Mouse (Mus musculus): Measurements from ENCODE around the gene Ubr1. TPM values are rescaled to one million over a fixed set of nuclear protein-coding genes. Genes with fewer than 3 reads are reported as not detected.

Ubr1 gene
- polyA plus RNA-seq, 1 experiment from 2014 or later = 33.5 TPM

DNA sequence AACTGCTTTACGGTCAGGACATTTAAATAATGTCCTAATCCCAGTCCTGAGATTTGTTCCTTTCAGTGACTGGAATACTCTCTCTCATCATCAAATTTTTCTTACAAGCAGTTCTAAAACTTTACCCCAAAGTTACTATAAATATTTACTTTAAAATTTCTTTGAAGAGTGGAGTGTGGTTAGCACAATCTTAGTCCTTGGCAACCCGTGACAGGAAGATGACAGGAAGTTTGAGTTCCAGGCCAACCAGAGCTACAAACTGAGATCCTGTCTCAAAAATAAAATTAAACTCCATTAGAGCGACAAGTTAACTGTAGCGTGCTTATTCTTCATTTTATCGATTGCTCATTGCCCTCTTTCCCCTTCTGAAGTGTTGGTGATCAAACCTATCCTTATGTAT is 82.9 kb downstream of the Ubr1 start:
- 39% methylated on average over 5 of the region's 5 CpGs for WGBS
- Histone ChIP-seq H3K9ac (ENCODE audit: low read length) (no peak overlapping the region), H3K9me3 (ENCODE audit: control insufficient read depth, low read length) (no peaks in the 10 kb centered on the region), H3K4me2 (ENCODE audit: low read depth, low read length) (no peak overlapping the region), H3K4me3 (ENCODE audit: low read length) (no peak overlapping the region), H3K4me1 (replicated peaks; ENCODE audit: control insufficient read depth, insufficient read depth, low read length) (no peaks in the 10 kb centered on the region; the same call in 1 of the 2 replicates), H3K27ac (ENCODE audit: low read length) (no peak overlapping the region), H3K36me3 (ENCODE audit: control insufficient read depth, insufficient read depth, low read length) (peaks cover 35% of the 10 kb centered on the region), H3K27me3 (ENCODE audit: control insufficient read depth, insufficient read depth, low read depth, low read length) (no peaks in the 10 kb centered on the region)
- no peak; the same call in 1 of the 2 replicates for ATAC-seq (ENCODE audit: low read depth)

DNA sequence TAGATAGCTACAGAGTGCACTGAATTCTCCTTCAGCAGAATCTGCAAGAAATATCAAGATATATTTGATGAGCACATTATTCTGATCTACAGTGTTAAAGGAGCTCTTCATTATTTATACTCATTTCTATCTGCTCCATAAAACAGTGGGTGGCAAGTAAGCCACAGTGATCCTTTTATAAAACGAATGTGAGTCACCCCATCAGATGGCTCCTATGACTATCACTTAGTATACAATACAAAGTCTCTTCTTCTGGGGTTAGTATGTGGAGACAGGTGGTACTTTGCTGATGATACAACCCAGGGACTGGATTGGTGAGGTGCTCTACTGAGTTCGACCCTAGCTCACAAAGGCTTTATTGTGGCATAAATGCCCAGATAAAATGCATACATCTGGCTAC is 97.3 kb downstream of the Ubr1 start:
- Histone ChIP-seq H3K4me2 (ENCODE audit: low read depth, low read length) (no peak overlapping the region), H3K27me3 (ENCODE audit: control insufficient read depth, insufficient read depth, low read depth, low read length) (no peaks in the 10 kb centered on the region), H3K27ac (ENCODE audit: low read length) (no peak overlapping the region), H3K4me1 (replicated peaks; ENCODE audit: control insufficient read depth, insufficient read depth, low read length) (no peaks in the 10 kb centered on the region), H3K36me3 (ENCODE audit: control insufficient read depth, insufficient read depth, low read length) (peaks cover 12% of the 10 kb centered on the region), H3K9ac (ENCODE audit: low read length) (no peak overlapping the region), H3K9me3 (ENCODE audit: control insufficient read depth, low read length) (no peaks in the 10 kb centered on the region), H3K4me3 (ENCODE audit: low read length) (no peak overlapping the region)
- ATAC-seq (ENCODE audit: low read depth) = no peak
- whole genome bisulfite sequencing = 76% methylated on average over 2 of the region's 2 CpGs

DNA sequence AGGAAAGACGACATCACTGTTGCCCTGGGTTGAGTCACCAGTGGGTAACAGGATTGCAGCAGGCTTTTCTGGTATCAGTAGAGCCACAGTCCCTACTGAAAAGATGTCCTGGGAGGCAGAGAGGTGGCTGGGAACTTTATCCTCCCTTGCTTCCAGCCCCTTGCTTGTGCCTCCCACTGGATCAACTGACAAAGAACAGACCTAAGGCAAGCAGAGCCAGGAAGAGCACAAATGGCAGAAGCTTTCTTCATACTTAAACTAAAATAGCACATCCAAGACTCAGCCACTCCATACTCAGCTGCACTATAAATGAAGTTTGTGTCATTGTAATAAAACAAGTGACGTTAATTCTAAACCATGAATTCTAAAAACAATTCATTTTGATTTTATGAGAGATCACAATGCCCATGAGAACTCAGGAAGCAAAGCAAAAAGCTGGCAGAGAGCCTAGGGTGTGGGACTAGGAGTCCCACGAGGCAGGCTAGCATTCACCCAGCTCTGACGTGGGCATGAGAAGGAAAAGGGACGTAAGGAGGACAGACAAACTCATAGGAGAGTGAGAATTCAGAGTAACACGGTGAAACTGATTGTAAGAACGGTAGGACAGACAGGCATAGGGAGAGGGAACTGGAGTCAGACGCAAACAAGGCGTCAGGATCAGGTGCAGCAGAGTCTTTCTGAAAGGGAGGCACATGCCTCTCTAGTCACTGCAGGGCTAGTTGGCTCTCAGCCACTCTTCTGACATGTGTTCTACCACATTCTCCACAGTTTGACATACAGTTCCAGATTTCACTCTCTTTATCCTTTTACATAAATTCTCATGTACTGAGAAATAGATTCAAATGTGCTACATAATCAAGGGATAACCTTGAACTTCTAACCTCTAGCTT is 98.8 kb downstream of the Ubr1 start:
- ATAC-seq (ENCODE audit: low read depth) = no peak
- no peaks in the 10 kb centered on the region for H3K27me3 ChIP-seq (ENCODE audit: control insufficient read depth, insufficient read depth, low read depth, low read length)
- peaks cover 16% of the 10 kb centered on the region for H3K36me3 ChIP-seq (ENCODE audit: control insufficient read depth, insufficient read depth, low read length)
- no peak overlapping the region for H3K9ac ChIP-seq (ENCODE audit: low read length)
- 73% methylated on average over 9 of the region's 9 CpGs for WGBS
- H3K9me3 ChIP-seq (ENCODE audit: control insufficient read depth, low read length) = no peaks in the 10 kb centered on the region
- H3K27ac ChIP-seq (ENCODE audit: low read length) = no peak overlapping the region
- no peak overlapping the region for H3K4me3 ChIP-seq (ENCODE audit: low read length)
- H3K4me1 ChIP-seq (replicated peaks; ENCODE audit: control insufficient read depth, insufficient read depth, low read length) = no peaks in the 10 kb centered on the region
- H3K4me2 ChIP-seq (ENCODE audit: low read depth, low read length) = no peak overlapping the region

DNA sequence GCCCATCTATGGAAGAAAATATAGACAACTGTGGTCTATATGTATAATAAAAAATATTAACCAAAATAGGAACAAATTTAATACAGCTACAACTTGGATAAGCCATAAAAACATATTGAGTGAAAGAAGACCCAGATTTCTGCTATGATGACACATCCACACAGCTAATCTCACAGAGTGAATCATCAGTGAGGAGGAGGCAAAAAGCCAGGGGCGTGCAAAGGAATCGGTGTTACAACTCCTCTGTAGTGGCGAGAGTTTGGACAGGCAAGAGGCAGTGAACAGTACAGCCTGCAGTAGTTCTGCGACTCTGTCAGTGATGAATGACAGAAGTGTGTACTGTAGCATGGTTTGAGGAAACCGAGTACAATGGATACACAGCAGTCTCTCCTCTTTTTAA is 103.2 kb downstream of the Ubr1 start:
- Histone ChIP-seq H3K9ac (ENCODE audit: low read length) (no peak overlapping the region), H3K27ac (ENCODE audit: low read length) (no peak overlapping the region), H3K4me2 (ENCODE audit: low read depth, low read length) (no peak overlapping the region), H3K4me3 (ENCODE audit: low read length) (no peak overlapping the region), H3K27me3 (ENCODE audit: control insufficient read depth, insufficient read depth, low read depth, low read length) (no peaks in the 10 kb centered on the region), H3K4me1 (replicated peaks; ENCODE audit: control insufficient read depth, insufficient read depth, low read length) (no peaks in the 10 kb centered on the region), H3K9me3 (ENCODE audit: control insufficient read depth, low read length) (no peaks in the 10 kb centered on the region), H3K36me3 (ENCODE audit: control insufficient read depth, insufficient read depth, low read length) (peaks cover 20% of the 10 kb centered on the region)
- no peak for ATAC-seq (ENCODE audit: low read depth)
- 89% methylated on average over 5 of the region's 5 CpGs for WGBS

DNA sequence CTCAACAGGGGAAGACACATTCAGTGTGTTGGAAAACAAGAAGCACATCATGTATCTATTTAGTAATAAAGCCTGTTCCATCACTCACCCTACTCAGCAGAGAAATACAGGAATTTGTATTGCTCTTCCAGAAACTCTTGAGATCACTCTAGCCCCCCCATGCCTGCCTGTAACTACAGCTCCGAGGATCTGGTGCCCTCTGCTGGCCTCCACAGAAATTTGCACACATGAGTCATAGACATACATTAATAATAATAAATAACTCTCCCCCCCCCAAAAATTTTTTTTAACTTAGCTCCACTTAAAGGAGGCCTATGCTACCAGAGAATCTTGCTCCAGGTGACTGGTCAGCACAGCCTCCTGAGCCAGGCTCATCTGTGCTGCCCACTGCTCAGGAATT is 104.0 kb downstream of the Ubr1 start:
- WGBS = 17% methylated on average over 1 of the region's 1 CpGs
- H3K36me3 ChIP-seq (ENCODE audit: control insufficient read depth, insufficient read depth, low read length) = peaks cover 20% of the 10 kb centered on the region
- H3K4me1 ChIP-seq (replicated peaks; ENCODE audit: control insufficient read depth, insufficient read depth, low read length) = no peaks in the 10 kb centered on the region
- H3K4me3 ChIP-seq (ENCODE audit: low read length) = no peak overlapping the region
- H3K27me3 ChIP-seq (ENCODE audit: control insufficient read depth, insufficient read depth, low read depth, low read length) = no peaks in the 10 kb centered on the region
- no peak overlapping the region for H3K27ac ChIP-seq (ENCODE audit: low read length)
- no peak for ATAC-seq (ENCODE audit: low read depth)
- H3K4me2 ChIP-seq (ENCODE audit: low read depth, low read length) = no peak overlapping the region
- no peaks in the 10 kb centered on the region for H3K9me3 ChIP-seq (ENCODE audit: control insufficient read depth, low read length)
- H3K9ac ChIP-seq (ENCODE audit: low read length) = no peak overlapping the region

DNA sequence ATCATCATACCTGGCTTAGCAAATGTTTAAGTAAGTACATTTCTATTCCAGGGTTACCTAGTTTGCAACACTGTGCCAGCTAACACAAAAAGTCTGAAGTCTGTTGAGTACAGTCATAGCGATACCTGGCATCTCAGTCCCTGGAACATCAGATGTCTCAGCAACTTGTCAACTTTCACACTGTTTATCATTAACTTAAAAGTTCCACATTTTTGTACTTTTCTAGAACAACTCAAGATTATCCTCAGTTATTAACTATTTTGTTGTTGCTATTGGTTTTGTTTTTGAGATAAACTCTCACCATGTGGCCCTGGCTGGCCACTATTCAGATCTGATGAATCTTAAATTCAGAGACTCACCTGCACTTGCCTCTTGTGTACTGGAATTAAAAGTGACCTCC is 107.1 kb downstream of the Ubr1 start:
- Histone ChIP-seq H3K9ac (ENCODE audit: low read length) (no peak overlapping the region), H3K4me2 (ENCODE audit: low read depth, low read length) (no peak overlapping the region), H3K9me3 (ENCODE audit: control insufficient read depth, low read length) (no peaks in the 10 kb centered on the region), H3K27me3 (ENCODE audit: control insufficient read depth, insufficient read depth, low read depth, low read length) (no peaks in the 10 kb centered on the region), H3K4me1 (replicated peaks; ENCODE audit: control insufficient read depth, insufficient read depth, low read length) (no peaks in the 10 kb centered on the region), H3K4me3 (ENCODE audit: low read length) (no peak overlapping the region), H3K36me3 (ENCODE audit: control insufficient read depth, insufficient read depth, low read length) (peaks cover 17% of the 10 kb centered on the region), H3K27ac (ENCODE audit: low read length) (no peak overlapping the region)
- no peak for ATAC-seq (ENCODE audit: low read depth)
- WGBS = 98% methylated on average over 1 of the region's 1 CpGs

DNA sequence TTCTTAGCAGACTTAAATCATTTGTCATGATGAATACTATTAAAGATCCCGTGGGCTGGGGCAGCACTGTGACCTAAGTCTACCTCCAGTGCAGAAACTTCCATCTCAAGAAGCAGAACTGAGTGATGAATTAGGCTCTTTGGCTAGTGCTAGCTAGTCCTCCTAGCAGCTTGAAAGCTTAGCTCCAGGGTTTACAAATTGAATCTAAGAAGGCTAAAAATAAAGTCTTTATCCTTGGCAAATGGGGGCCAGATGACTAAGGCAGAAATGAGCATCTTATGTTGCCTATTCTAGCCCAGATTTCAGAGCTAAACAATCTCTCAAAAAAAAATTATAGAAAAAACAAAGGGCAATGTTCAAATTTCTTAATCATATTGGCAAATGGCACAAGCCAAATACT is 109.8 kb downstream of the Ubr1 start:
- H3K9me3 ChIP-seq (ENCODE audit: control insufficient read depth, low read length) = no peaks in the 10 kb centered on the region
- H3K4me2 ChIP-seq (ENCODE audit: low read depth, low read length) = no peak overlapping the region
- no peak overlapping the region for H3K27ac ChIP-seq (ENCODE audit: low read length)
- WGBS = 48% methylated on average over 1 of the region's 1 CpGs
- no peaks in the 10 kb centered on the region for H3K4me1 ChIP-seq (replicated peaks; ENCODE audit: control insufficient read depth, insufficient read depth, low read length)
- no peaks in the 10 kb centered on the region for H3K27me3 ChIP-seq (ENCODE audit: control insufficient read depth, insufficient read depth, low read depth, low read length)
- peaks cover 12% of the 10 kb centered on the region for H3K36me3 ChIP-seq (ENCODE audit: control insufficient read depth, insufficient read depth, low read length)
- H3K9ac ChIP-seq (ENCODE audit: low read length) = no peak overlapping the region
- no peak overlapping the region for H3K4me3 ChIP-seq (ENCODE audit: low read length)
- ATAC-seq (ENCODE audit: low read depth) = no peak

DNA sequence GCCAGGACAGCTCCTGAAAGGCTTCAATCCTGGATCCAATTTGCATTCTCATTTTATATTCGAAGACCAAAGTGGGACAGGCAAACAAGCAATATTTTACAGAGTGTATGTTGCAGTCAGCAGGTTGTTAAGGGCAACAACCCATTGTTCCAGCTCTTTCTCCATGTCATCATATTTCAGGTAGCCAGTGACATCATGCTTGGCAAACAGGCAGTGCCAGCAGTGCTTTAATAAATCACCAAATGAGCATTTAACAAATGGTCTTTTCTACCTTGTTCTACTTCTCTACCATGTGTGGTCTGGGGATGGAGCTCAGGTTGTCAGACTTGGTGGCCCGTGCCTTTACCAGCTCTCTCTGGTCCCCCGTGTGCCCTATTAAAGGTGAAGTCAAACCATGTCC is 112.4 kb downstream of the Ubr1 start:
- no peaks in the 10 kb centered on the region for H3K9me3 ChIP-seq (ENCODE audit: control insufficient read depth, low read length)
- no peak for ATAC-seq (ENCODE audit: low read depth)
- no peaks in the 10 kb centered on the region for H3K27me3 ChIP-seq (ENCODE audit: control insufficient read depth, insufficient read depth, low read depth, low read length)
- peaks cover 5% of the 10 kb centered on the region; the same call in 1 of the 2 replicates for H3K36me3 ChIP-seq (ENCODE audit: control insufficient read depth, insufficient read depth, low read length)
- H3K4me2 ChIP-seq (ENCODE audit: low read depth, low read length) = no peak overlapping the region
- 80% methylated on average over 3 of the region's 3 CpGs for WGBS
- H3K4me3 ChIP-seq (ENCODE audit: low read length) = no peak overlapping the region
- no peaks in the 10 kb centered on the region for H3K4me1 ChIP-seq (replicated peaks; ENCODE audit: control insufficient read depth, insufficient read depth, low read length)
- H3K27ac ChIP-seq (ENCODE audit: low read length) = no peak overlapping the region
- no peak overlapping the region for H3K9ac ChIP-seq (ENCODE audit: low read length)

DNA sequence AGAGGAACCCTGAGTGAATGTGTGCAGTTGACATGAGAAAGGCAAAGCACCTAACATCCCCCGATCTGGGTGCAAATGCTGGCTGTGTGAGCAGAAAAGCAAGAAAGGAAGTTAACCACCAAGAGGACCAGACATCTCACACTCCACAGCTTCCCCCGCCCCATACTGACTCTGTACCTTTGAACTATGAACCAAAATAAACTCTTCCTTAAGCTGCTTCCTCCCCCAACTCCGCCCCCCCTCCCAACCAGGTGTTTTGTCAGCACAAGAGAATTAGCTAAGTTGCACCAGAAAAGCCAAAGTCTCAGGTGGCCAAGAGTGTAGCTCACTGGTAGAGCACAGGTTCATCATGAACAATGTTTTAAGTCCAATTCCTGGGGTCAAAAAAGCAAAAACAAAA is 117.4 kb downstream of the Ubr1 start:
- no peak overlapping the region for H3K4me2 ChIP-seq (ENCODE audit: low read depth, low read length)
- peaks cover 4% of the 10 kb centered on the region for H3K4me1 ChIP-seq (replicated peaks; ENCODE audit: control insufficient read depth, insufficient read depth, low read length)
- no peaks in the 10 kb centered on the region for H3K27me3 ChIP-seq (ENCODE audit: control insufficient read depth, insufficient read depth, low read depth, low read length)
- no peak overlapping the region for H3K4me3 ChIP-seq (ENCODE audit: low read length)
- no peak overlapping the region for H3K27ac ChIP-seq (ENCODE audit: low read length)
- H3K9me3 ChIP-seq (ENCODE audit: control insufficient read depth, low read length) = no peaks in the 10 kb centered on the region
- H3K9ac ChIP-seq (ENCODE audit: low read length) = no peak overlapping the region
- no peak for ATAC-seq (ENCODE audit: low read depth)
- WGBS = 56% methylated on average over 3 of the region's 3 CpGs
- H3K36me3 ChIP-seq (ENCODE audit: control insufficient read depth, insufficient read depth, low read length) = no peaks in the 10 kb centered on the region
